Mouse (Mus musculus) erythroblast, adult 5-6 weeks (primary cell): Measurements from ENCODE around the gene Fbxo28. TPM values are rescaled to one million over a fixed set of nuclear protein-coding genes. Genes with fewer than 3 reads are reported as not detected.

ENCODE experiments used
- ATAC-seq: replicated peaks from 2 replicates; pipeline ENCODE4 v1.8.0; 2016; ENCODE audit warnings: moderate number of reproducible peaks, mild to moderate bottlenecking, moderate TSS enrichment, inconsistent platforms; ENCODE audit not compliant: poor library complexity, low FRiP score, severe bottlenecking
- total RNA-seq, 2 experiments: library from RNA; stranded (forward) in 1 of 2; stranded (reverse) in 1 of 2; fragments of 150-400 nt in 1 of 2; fragments of 200-764, 138-1000 nt in 1 of 2; gene quantifications; 2 replicates each; pipeline versions ENCODE4 v1.2.3 to v1.2.4; 2015 to 2017; ENCODE audit warnings: low replicate concordance in 2 of 2

The Fbxo28 gene
- total RNA-seq, 2 experiments from 2014 or later: 5.0 to 6.3 TPM

DNA sequence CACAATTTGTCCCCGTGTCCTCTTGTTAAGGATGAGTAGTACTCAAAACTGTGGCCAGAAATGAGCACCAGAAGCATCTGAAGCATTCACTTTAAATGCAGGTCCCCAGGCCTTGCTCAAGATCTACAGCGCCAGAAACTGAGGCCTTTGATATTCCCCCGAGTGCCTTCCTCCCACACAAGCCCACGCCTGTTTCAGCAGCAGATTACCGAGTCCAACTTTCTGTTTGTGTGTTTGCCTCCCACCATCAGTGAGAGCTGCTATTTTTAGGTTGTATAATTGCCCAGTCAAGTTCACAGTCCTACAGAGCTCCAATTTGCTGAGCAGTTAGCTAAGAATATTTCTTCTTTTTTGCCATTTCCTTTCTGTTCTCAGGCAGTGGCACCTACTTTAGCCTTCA is 5.1 kb upstream of the Fbxo28 start:
- no peak for ATAC-seq

- no peak for ATAC-seq
These were observed 4.4 kb upstream of the Fbxo28 start for GRCm38 (mm10) chr1:182345857-182346256.

GRCm38 (mm10) chr1:182341993-182342392 is 564 bp upstream of the Fbxo28 start:
- peak; percentile 17; the same call in 1 of the 2 replicates for ATAC-seq

DNA sequence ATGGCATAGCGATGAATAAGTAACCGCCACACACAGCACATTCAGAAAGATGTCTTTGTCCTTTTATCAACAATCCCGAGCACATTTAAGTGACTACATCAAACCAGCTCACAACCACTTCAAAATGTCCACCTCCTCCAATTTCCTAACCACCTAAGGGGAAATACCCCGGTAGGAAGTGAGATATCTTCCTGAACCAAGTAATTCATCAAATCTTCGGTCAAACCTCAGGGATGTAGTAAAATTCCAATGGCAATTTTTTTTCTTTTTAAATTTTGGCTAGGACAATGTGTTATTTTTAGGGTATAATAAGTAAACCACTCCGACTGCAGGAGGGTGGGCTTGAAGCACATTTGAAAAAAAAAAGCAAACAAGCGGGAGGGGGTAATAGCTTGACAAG is 1.1 kb downstream of the Fbxo28 start:
- no peak for ATAC-seq

GRCm38 (mm10) chr1:182338961-182339565 is 2.4 kb downstream of the Fbxo28 start:
- ATAC-seq: no peak

- ATAC-seq: no peak
These were observed 7.5 kb downstream of the Fbxo28 start for GRCm38 (mm10) chr1:182333766-182334437.

GRCm38 (mm10) chr1:182332090-182333034 is 9.1 kb downstream of the Fbxo28 start:
- peak; percentile 57; the same call in 1 of the 2 replicates for ATAC-seq

DNA sequence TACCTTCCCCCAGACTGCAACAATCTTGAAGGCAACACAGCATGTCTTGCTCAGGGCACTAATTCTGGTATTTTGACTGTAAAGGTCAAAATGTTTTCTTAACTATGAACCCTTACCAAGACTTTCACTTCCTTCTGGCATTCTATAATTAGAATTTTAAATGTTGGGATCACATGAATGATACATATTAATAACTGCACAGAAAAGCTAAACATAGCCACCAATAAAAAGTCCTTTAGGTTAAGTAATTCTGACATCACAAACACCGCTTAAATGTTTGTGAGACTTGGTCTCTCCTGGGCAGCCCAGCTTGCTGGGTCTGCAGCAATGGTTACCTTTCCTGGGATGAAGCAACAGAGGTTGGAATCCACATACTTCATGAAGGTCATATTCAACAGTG is 15.5 kb downstream of the Fbxo28 start:
- no peak for ATAC-seq

DNA sequence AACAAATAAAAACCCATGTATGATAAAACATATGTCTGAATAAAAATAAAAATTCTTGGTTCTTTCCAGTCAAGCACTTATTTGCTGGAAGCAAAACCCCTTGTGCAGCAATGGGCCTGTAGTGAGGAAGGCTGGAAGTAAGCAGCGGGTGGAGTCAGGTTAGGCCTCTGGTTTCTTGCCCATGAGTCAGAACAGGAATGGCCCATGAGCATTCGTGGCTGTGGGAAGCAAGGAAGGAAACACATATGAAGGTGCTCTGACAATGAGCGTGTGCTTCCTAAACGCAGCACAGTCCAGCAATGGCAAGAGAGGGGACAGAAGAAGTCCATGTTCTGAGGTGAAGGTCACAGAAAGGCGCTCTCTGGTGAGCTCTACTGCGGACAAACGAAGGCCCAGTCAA is 16.9 kb downstream of the Fbxo28 start:
- ATAC-seq: no peak

DNA sequence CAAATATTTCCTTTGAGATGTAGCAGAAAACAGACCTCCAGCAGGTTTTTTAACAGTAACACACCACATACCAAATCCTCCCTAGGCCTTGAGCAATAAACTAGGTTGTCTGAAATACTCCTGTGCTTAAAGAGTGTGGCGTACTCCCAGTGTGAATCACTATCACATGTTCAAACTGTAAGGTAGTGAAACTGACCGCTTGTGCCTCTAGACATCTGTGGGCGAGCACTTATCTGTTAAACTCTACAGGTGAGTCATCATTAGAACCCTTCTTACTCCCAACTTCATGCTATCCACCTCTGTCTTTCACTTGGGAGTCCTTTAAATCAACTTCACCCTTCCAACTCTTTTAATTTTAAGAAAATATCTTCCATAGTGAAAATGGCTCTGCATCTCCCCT is 18.3 kb downstream of the Fbxo28 start:
- no peak for ATAC-seq

DNA sequence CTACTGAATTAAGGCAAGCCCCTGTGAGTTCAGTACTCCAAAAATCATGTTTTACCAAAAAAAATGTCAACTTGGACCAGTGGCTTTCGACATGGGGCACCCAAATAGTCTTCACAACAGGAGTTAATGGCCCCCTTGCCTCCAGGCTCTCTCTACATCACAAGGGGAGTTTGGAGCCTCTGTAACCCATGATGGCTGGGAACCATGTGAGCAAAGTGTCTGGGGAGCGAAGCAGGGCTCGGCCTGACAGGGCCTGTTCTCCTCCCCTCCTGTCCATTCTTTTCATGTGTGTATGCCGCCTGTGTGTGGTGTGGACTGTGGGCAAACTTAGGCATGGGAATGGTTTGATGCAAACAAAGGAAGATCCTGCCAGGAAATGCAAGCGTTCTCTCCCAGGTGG is 27.2 kb downstream of the Fbxo28 start:
- no peak for ATAC-seq

GRCm38 (mm10) chr1:182313181-182313580 is 28.2 kb downstream of the Fbxo28 start:
- ATAC-seq: no peak

DNA sequence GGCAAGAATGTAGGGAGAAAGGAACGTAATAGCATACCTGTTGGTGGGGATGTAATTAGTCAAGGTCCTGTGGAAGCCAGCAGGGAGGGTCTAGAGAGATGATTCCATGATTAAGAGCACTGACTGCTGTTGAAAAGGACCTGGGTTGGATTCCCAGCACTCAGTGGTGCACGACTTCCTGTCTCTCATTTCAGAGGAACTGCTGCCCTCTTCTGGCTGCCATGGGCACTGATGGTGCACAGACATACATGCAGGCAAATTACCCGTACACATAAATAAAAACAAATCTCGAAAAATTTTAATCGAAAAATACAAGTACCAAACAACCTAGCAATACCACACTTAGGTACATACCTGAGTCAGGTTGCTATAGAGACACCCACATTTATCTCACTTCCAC is 30.1 kb downstream of the Fbxo28 start:
- ATAC-seq: no peak

DNA sequence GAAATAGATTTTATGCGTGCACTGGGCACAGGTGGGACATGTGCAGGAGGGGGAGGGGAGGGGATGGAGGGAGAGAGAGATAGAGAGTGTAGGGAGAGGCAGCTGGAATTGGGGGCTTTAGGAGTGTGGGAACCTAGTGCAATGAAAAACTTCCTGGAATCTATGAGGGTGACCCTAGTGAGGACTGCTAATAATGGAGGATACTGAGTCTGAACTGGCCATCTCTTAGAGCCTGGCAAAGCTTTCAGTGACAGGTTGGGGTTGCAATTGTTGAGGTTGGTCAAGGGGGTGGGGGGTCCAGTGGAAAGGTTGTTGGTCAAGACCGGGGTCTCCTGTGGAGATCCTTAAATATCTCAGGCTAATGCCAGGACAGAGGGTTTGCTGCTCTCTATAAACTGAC is 31.1 kb downstream of the Fbxo28 start:
- no peak for ATAC-seq

DNA sequence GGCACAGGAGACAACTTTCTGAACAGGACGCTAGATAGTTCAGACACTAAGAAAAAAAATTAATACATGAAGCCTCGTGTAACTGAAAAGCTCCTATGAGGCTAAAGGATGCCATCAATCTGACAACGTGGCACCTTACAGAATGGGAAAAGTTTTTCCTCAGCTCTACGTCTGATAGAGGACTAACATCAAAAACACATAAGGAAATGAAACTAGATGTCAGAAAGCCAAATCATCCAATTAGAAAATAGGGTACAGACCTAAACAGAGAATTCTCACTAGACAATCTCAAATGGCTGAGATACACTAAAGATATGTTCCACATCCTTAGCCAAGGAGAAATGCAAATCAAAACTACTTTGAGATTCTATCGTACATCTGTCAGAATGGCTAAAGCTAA is 32.0 kb downstream of the Fbxo28 start:
- no peak for ATAC-seq

- no peak for ATAC-seq
These were observed 38.5 kb downstream of the Fbxo28 start for GRCm38 (mm10) chr1:182302916-182303315.

DNA sequence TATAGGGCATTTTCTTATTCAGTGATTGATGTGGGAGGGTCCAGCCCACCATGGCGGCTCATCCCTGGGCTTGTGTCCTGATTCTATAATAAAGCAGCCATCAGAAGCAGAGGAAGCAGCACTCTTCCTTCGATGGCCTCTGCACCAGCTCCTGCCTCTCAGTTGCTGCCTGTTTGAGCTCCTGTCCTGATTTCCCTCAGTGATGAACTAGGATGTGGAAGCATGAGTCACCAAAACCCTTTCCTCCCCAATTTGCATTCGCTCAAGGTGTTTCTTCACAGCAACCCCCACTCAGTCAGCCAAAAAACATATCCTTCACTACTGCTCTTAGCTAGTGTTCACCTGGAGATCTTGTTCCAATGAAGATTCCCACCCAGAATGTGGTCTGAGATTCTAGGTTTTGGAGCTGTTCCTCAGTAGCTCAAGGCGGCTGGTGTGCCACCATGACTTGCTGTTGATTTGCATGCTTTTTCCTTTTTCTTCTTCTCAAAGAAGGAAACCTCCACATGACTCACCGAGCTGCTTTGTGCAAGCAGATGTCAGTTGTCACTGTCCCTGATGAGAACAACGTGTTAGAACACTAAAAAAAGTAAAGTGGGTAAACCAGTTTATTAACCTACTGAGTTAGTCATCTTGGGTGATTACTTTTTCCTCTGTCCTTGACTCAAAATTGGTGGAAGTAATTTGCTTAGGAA is 39.1 kb downstream of the Fbxo28 start:
- ATAC-seq: no peak

DNA sequence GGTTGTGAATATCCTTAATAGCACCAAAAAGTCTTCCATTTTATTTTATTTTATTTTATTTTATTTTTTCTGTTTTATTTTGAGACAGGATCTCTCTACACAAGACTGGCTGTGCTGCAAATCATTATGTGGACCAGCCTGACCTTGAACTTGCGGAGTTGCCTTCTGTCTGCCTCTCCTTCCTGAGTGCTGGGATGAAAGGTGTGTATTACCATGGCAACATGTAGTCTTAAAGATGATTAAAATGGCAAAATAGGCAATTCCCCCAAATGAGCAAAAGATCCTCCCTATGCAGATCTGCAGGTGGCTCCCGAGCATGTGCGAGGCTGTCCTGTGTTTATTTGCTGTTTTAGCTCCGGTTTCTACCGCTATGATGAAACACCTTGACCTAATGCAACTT is 43.6 kb downstream of the Fbxo28 start:
- ATAC-seq: no peak

GRCm38 (mm10) chr1:182297246-182297645 is 44.2 kb downstream of the Fbxo28 start:
- ATAC-seq: no peak

DNA sequence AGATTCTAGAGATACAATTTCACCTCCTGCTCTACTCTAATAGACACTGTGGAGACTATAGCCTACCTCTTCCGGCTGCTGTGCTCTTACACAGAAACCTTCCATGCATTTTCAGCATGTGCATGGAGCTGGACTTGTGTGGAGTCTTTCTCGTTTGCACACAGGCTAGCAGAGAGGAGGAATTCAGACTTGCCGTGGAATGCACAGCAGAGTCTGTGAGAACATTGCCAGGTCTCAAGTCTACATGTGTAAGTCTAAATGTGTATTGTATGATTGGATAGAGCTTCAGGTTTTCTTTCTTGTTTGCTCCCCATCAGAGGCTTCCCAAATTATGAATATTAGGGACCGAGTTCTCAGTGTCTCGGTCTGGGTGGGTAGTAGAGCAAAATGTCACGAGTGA is 44.6 kb downstream of the Fbxo28 start:
- ATAC-seq: no peak
